Mouse (Mus musculus): ENCODE measurements around the gene Olfr469. TPM values are rescaled to one million over a fixed set of nuclear protein-coding genes. Genes with fewer than 3 reads are reported as not detected.
"Not testable (repeated sequence)": the region's sequence is repeated elsewhere in the genome, so short reads cannot be mapped to it uniquely, and the experiment has no call there.

The Olfr469 gene
- total RNA-seq (2021), result not detected
- long read RNA-seq, experiment 1, result 0 reads
- long read RNA-seq, experiment 2, result 0 reads

DNA sequence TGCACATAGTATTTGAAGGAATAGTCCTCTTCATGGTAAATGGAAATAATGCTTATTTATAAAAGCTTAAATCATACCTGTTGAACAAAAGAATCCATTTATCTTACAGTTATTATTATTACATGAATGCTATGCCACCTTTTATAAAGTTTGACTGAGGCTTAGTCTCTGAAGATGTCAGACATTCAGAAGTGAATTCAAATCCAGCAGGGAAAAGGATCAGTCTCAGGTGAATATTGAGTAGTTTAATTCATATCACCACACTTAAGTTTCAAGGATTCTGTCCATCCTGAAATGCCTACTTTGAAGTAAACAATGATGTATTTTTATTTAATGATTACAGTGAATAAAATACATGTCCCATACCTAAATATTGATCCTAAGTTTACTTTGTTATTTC, at the start of gene Olfr469:
TSS of gene Olfr469 (minus strand) at position 101 of the 400 bp plus-strand sequence.
- DNase-seq (ENCODE audit: low spot score in 2 of 2), result not testable (repeated sequence)

DNA sequence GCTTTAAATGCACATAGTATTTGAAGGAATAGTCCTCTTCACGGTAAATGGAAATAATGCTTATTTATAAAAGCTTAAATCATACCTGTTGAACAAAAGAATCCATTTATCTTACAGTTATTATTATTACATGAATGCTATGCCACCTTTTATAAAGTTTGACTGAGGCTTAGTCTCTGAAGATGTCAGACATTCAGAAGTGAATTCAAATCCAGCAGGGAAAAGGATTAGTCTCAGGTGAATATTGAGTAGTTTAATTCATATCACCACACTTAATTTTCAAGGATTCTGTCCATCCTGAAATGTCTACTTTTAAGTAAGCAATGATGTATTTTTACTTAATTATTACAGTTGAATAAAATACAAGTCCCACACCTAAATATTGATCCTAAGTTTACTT, 22.0 kb upstream of the Olfr469 start, which contains the start of gene Olfr470:
TSS of gene Olfr470 (minus strand) at position 101 of the 400 bp plus-strand sequence.
- not testable (repeated sequence) for DNase-seq (ENCODE audit: low spot score in 2 of 2)

DNA sequence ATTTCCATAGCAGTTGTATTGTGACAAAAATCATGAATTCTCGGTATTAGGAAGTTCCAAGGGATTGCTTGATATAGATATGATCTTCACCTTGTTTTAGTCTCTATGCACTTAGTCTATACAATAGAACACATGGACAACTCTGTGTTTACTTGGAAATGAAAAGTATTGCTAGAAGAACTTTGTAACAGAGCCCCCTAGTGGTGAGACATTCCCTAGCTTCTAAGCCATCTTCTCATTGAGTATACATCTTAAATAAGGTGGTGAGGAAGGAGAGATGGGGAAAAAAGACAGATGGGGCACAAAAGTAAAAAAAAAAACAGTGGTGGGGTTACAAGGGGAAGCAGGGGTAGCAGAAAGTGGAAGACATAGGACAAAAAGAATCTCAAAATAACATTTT, 16.4 kb upstream of the Olfr469 start:
- no peak for DNase-seq (ENCODE audit: low spot score in 2 of 2)

DNA sequence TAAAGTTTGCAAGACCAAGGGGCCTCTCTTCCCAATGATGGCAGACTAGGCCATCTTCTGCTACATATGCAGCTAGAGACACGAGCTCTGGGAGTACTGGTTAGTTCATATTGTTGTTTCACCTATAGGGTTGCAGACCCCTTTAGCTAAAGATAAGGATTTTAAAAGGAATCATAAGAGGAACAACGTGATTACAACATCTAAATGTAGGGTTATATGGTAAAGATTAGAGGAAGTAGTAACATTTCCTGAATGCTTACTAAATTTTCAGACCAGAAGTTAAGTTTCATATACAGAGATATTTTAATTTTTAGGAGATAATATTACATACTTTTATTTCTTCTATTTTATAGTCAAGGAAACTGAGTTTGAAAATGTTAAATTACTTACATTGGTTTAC, 1.5 kb downstream of the Olfr469 start:
- DNase-seq (ENCODE audit: low spot score in 2 of 2), result not testable (repeated sequence)

DNA sequence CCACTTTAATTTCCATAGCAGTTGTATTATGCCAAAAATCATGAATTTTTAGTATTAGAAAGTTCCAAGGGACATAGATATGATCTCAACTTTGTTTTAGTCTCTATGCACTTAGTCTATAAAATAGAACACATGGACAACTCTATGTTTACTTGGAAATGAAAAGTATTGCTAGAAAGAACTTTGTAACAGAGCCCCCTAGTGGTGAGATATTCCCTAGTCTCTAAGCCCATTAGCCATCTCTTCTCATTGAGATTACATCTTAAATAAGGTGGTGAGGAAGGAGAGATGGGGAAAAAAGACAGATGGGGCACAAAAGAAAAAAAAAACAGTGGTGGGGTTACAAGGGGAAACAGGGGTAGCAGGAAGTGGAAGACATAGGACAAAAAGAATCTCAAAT, 5.9 kb downstream of the Olfr469 start:
- DNase-seq (ENCODE audit: low spot score in 2 of 2), result no peak

DNA sequence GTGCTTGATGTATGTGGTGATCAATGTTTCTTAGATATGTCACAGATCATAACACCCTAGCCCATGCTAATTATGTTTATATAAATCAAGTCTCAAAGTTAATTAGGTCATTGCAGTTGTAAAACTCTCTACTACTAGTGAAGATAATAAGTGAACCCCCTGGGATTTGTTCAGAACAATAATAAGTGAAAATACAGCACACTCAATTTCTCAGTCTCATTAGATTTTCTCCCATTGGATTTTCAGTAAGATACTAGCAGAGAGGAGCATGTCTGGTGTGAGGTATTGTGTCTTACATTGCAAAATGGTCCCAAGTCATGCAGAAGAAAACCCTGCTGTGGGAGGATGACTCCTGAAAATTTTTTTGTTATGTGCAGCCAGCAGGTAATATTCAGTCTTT, 13.4 kb downstream of the Olfr469 start, which contains the start of gene Olfr467:
TSS of gene Olfr467 (plus strand) at position 301 of the 400 bp plus-strand sequence.
- no peak for DNase-seq (ENCODE audit: low spot score in 2 of 2)

DNA sequence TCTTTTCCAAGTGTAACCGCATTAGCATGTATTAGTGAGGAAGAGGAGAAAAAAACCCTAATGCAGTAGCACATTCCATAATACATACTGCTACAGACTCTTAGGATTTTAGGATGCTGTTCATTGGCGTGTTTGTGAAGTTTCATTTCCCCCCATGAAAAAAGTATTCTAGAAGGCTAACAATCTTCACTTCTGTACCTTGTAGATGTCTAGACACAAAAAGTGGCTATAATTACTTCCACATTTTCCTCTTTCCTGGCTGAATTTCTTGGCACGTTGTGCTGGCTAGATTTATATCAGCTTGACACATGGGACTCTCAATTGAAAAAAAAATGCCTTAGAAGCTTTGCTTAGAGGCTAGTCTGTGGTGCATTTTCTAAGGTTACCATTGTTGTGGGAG, 23.2 kb downstream of the Olfr469 start:
- DNase-seq (ENCODE audit: low spot score in 2 of 2), result no peak

DNA sequence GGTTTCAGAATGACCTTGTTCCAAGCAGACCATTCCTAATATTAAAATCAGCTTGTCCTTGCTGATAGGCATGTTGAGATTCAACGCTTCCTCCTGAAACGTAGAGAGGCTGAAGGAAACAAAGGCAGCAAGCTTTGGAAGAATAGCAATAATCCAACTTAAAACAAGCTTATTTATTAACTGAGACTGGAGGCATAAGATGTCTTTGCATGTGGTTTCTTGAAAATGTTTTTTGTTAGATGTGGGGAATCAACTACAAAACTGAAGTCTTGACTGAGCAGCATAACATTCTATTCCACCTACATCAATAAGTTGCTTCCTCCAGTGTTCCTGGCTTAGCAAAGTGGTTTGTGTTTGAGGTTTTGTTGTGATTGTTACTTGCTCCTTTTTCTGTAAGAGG, 24.2 kb downstream of the Olfr469 start, which contains the start of gene Ovch2:
TSS of gene Ovch2 (minus strand) at position 101 of the 400 bp plus-strand sequence.
- DNase-seq (ENCODE audit: low spot score in 2 of 2), result no peak

DNA sequence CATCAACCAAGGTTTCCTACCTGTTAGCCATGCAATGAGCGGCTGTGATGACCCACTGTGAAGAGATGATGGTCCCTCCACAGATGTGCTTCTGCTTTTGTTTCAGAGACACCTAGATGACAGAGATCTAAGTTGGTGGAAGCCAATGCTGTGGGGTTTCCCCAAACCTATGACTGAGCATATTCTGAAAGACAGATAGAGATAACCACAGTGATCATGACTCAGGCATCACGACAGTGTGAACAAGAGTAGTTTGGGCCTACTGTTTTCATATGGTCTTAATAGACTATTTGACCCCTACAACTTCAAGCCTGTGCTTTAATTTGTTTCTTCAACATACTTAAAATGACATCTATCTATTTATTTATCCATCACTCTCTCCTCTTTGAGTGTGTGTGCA, 28.8 kb downstream of the Olfr469 start:
- no peak for DNase-seq (ENCODE audit: low spot score in 2 of 2)

DNA sequence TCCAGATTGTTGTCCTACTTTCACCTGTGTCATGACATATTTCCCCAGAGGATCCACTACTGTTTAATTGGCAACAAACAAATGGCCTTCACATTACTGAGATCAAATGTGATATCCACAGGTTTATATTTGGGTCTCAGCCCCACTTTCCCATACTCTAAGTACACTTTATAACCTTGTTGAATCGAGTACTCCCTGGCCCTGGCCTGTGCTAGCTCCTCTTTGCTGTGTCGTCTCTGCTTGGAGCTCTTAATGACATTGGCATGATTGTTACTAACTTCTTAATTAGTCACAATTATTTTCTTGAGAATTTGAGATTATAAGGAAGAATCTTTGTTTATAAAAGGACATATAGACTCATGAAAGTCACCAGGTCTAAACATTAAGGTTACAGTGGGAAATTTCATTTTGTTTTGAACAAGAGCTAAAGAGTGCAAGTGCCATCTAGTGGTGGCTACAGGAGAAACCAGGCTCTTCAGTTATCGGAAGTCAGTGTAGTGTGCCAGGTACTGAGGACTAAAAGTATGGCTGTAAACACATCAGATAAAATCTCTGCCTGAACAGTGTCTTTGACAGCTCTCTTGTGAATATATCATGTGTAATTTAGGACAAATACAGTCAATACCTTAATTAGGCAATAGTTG, 37.2 kb downstream of the Olfr469 start:
- DNase-seq (ENCODE audit: low spot score in 2 of 2), result peak; percentile 12 to 21

DNA sequence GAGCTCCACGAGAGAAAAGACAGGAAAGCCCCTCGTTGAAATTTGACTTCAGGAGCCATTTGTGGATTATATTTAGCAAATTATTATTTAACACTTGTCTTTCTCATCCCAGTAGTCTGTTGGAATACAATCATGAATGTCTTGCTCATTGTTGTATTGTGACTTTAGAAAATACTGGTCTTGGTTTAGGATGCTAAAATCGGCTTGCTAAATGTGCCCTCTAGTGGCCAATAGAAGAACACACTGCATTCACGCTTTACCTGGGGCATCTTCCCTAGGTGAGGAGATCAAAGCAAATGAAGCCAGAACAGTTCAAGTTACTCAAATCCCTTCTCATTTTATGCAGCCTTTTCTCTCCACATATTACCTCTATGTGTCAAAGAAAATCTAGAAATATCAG, 45.7 kb downstream of the Olfr469 start:
- peak in 1 of 2 experiments; percentile 22 for DNase-seq (ENCODE audit: low spot score in 2 of 2)

DNA sequence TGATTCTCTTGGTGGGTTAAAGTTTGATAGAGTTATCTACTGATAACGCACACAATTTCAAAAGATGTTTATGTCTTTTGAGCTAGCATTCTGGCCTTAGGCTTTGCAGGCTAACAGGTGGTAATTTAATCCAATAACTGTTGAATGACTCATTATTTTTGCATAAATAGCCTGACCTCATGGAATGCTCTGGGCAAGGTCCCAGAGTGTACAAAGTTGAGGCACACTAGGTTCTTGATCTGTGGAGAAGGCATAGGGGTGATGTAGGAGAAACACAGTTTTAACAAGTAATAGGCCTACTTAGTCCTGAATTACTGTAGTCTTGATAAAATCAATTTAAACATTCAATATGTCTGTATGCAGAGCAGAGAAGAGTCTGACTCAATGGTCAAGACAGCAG, 47.1 kb downstream of the Olfr469 start:
- DNase-seq (ENCODE audit: low spot score in 2 of 2), result no peak

DNA sequence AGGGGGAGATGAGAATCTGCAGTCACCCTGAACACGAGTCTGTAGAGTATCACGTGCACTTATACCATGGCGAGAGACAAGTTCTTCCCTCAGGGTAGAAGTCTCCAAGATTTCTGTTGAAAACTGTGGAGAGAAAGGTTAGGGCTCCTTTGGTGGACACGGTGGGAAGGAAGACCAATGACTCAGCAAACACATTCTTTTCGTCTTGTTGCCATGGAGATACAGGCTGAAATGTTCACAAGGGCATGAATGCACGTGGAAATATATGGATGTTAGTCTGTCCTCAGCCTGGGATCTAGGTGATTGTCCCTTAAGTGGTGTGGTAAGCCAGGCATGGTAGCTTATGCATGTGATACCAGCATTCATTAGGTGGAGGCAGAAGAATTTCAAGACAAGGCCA, 54.5 kb downstream of the Olfr469 start:
- no peak for DNase-seq (ENCODE audit: low spot score in 2 of 2)

Other genes with a start within 250 kb of the Olfr469 start
- 1 to 10 TPM; 7.1 to 7.6 TPM for gene Ppfibp2, start 230.3 kb downstream of the Olfr469 start, total RNA-seq (2021)
- not detected for gene 5330417H12Rik, start 200.4 kb downstream of the Olfr469 start, total RNA-seq (2021)
- gene Cyb5r2, start 67.5 kb downstream of the Olfr469 start, total RNA-seq (2021), result not detected
- not detected for gene Ovch2, start 24.3 kb downstream of the Olfr469 start, total RNA-seq (2021)
- not detected for gene Olfr467, start 13.3 kb downstream of the Olfr469 start, total RNA-seq (2021)
- not detected for gene Olfr470, start 21.9 kb upstream of the Olfr469 start, total RNA-seq (2021)
- not detected for gene Olfr472, start 72.4 kb upstream of the Olfr469 start, total RNA-seq (2021)
- not detected for gene Olfr473, start 104.9 kb upstream of the Olfr469 start, total RNA-seq (2021)
- not detected for gene Olfr474, start 129.1 kb upstream of the Olfr469 start, total RNA-seq (2021)
- not detected for gene Olfr476, start 139.3 kb upstream of the Olfr469 start, total RNA-seq (2021)
- not detected for gene Olfr477, start 161.2 kb upstream of the Olfr469 start, total RNA-seq (2021)
- not detected for gene Olfr478, start 208.4 kb upstream of the Olfr469 start, total RNA-seq (2021)
- gene Olfr479, start 225.2 kb upstream of the Olfr469 start, total RNA-seq (2021), result not detected
- not detected for gene Olfr480, start 241.8 kb upstream of the Olfr469 start, total RNA-seq (2021)